Mouse (Mus musculus): ENCODE results near the gene Cnksr1.
"Not testable (repeated sequence)": the region's sequence is repeated elsewhere in the genome, so short reads cannot be mapped to it uniquely, and the experiment has no call there.

Gene Cnksr1

DNA sequence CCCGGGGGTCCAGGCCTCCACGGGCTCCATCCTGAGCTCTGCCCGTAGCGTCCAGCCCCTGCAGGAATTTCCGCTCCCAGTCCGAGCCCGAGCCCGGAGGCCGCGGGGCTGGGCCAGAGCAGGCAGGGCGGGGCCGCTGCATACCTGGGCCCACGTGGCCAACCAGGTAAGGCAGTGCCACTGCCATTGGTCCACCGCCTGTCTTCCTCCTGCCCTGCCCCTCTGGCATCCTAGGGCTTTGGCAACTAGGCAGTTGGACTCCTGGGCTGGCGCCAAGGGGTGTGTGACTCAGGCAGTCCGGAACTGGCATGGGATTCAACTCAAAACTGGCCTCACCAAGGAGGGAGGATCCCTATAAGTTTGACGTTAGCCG, at the start of gene Cnksr1:
TSS of gene Cnksr1 (minus strand) at position 121 of the 373 bp plus-strand sequence.
- peak; percentile 74 to 82 for DNase-seq

DNA sequence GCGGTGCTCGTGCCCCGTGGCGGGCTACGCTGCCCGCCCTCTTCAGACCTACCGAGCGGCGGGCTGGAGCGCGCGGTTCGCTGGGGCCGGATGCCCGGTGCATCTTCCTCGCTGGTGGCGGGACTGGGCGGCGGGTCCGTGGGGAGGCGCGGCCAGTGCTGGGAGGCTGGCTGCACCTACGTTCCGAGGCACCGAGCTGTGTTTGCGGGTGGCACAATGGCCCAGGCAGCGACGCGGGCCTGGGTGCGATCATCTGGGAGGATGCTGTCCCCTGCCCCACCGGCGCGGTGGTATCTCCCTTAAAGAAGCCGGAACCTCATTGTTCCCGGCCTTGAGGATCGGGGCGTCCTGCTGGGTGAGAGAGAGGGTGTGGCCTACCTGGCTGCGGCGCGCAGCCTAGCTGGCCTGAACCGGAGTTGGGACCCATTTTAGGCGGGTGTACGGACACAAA, 49.4 kb upstream of the Cnksr1 start, which contains the start of gene Pdik1l:
TSS of gene Pdik1l (minus strand) at position 321 of the 451 bp plus-strand sequence.
- DNase-seq: peak; percentile 79

DNA sequence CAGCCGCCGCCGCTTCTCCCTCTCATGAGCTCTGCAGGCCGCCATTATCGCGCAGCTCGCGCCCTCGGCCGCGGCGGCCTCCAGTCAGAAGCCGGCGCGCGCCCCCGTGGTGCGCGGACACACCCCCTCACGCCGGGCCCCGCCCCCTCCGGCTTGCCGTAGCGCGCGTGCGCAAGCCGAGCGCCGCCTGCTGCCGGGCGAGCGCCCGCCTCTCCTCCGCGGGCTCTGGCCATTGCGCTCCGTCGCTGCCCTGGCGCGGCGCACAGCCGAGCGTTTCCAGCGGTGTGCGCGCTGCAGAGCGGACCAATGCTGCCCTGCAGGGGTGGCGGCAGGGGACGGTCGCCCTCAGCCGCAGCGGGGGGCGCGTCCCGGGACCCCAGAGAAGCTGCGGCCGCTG, 49.0 kb upstream of the Cnksr1 start:
- DNase-seq: peak; percentile 95 to 98

DNA sequence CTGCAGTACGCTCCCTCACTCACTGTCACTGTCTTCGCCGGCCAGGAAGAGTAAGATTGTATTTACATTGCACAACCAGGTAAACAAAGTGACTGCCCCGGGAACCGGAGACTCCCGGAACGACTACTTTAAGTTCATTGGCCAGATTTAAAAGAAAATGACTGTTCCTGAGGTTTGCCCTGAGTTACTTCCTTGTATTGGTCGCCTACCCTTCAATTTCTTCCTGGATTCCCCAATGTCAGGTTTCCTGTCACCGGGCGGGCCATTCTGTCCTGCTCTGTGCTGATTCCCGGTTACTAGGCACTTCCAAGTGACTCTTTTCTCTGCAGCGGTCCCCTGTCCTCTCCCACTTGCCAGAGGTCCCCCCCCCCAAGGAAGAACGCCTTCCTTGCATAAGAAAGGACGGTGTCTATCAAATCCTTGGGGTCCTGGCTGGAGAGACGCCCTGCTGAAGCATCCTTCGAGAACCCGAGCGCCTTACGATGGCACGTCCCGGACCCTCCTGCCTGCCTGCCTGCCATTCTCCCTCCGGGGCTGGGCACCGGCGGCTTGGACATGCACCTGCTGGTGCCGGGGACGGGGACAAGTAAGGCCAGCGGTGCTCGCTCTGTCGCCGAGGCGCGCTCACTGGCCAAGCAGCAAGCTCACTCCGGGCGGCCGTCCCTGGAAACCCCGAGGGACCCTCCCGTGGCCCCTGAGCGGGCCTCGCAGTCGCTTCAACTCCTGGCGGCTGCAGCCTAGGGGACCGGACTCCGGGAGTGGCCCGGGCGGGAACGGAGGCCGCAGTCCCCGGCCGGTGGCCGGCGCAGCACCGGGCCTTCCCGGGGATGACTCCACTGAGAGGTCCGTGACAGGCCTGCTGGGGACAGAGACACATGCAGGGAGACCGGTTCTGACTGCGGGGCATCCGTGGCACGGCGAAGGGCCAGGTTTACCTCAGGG, 48.3 kb upstream of the Cnksr1 start:
- DNase-seq: no peak

DNA sequence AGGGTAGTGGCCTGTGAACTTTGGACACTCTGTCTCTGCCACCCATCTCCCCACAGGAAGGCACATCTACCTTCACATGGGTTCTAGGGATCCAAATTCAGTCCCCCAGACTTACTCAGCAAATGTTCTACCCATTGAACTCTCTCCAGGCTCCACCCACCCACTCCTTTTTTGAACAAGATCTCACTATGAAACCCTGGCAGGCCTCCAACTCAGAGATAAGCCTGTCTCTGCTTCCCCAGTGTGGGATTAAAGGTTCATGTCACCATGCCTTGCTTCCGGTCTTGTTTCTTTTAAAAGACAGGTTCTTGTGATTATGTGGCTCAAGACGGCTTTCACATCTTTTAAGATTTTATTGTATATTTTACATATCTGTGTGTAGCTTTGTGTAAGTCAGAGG, 46.7 kb upstream of the Cnksr1 start:
- no peak for DNase-seq

DNA sequence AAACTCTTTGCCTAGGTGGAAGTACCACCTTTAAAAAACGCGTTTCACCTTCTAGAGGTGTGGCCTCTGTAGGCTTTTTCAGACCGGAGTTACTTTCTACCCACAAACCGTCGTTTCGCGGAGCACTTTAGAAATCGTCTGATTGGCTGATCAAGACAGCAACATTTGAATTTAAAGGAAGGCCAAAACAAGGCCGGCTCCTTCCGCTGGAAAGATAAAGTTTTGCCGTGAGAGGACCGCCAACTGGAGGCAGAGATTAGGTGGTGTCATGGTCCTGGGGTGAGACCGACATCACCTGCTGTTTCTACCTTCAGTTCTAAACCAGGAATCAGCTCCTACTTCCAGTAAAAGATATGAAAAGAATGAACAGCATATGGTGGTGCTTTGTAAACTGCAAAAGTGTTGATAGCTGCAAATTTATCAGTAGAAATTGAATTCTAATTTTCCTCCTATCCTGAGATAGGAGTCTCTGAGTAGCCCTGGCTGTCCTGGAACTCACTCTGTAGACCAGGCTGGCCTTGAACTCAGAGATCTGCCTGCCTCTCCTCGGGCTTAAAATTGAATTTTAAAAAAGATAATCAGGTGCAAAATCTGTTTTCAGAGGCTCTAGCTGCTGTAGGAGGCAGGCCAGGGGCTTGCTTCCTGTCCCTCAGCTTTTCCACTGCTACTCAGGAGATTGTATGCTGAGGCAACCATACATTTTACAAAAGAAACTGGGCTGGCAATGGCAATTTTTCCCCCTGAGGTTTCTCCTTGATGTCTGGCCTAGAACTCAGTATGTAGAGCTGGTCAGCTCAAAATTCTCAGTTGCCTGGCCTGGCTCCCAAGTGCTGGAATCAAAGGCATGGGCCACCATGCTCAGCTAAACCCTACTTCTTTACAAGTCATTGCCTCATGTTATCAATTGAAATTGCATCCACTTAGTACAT, 35.5 kb upstream of the Cnksr1 start:
- no peak for DNase-seq

DNA sequence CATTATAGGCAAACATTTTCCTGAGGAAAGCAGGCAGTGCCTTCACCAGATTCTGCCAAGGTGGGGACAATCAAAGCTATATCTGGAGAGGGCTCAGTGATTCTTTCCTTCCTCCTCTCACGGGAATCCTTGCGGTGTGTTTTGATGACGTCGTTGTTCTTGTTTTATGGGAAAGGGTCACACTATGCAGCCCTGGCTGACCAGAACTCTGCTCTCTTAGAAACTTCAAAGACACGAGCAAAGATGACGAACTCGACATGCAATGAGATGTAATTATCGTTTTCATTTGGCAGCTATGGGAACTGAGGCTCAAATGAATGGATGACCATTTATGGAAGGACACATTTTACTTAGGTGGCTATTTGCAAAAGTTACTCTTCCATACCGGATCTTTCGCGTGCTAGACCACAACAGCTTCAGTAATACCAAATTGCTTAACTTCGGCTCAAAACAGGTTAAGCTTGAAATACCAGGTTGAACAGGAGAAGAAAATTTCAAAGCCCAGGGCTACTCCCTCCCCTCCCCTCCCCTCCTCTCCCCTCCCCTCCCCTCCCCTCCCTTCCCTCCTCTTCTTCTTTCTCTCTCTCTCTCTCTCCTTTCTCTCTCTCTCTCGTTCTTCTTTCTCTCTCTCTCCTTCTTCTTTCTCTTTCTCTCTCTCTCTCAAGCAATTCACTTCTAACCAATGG, 34.7 kb upstream of the Cnksr1 start:
- no peak for DNase-seq

DNA sequence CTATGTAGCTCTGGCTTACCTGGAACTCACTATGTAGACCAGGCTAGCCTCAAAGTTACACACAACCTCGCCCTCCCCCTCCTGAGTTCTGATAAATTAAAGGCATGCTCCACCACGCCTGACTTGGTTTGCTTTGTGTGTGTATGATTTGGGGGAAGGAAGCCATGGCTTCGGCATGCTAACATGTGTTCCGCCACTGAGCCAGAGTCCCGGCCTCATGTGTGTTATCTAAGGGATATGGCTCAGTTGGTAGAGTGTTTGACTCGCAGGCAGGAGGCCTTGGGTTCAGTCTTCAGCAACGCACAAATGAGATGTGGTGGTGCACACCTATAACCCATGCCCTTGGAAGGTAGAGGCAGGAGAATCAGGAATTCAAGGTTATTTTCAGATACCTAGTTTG, 33.8 kb upstream of the Cnksr1 start:
- no peak for DNase-seq

DNA sequence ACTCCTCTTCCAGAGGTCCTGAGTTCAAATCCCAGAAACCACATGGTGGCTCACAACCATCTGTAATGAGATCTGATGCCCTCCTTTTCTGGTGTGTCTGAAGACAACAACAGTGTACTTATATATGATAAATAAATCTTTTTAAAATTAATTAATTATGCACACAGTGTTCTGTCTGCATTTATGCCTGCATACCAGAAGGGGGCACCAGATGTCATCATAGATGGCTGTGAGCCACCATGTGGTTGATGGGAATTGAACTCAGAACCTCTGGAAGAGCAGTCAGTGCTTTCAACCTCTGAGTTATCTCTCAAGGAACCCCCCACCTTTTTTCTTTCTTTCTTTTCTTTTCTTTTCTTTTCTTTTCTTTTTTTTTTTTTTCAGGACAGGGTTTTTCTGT, 31.4 kb upstream of the Cnksr1 start:
- DNase-seq: not testable (repeated sequence)

DNA sequence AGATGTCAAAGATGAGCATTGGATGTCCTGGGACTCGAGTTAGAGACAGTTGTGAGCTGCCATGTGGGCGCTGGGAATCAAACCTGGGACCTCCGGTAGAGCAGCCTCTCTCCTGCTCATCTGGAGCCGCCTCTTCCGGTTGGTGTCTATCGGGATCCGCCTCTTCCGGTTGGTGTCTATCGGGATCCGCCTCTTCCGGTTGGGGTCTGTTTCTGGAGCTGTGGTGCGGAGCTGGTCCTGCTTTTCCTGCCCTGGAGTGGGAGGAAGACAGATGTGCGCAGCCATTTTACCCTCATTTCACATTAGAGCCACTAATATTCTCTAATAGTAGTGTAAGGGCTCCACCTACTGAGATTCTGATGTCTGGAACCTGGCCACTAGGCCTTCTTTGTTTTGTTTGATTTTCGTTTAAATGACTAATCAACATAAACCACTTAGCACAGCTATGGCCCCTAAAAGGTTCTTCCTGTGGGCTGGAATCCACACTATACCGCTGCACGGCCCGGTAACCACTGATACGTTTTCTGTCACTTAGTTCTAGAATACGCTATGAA, 30.0 kb upstream of the Cnksr1 start:
- DNase-seq: no peak

DNA sequence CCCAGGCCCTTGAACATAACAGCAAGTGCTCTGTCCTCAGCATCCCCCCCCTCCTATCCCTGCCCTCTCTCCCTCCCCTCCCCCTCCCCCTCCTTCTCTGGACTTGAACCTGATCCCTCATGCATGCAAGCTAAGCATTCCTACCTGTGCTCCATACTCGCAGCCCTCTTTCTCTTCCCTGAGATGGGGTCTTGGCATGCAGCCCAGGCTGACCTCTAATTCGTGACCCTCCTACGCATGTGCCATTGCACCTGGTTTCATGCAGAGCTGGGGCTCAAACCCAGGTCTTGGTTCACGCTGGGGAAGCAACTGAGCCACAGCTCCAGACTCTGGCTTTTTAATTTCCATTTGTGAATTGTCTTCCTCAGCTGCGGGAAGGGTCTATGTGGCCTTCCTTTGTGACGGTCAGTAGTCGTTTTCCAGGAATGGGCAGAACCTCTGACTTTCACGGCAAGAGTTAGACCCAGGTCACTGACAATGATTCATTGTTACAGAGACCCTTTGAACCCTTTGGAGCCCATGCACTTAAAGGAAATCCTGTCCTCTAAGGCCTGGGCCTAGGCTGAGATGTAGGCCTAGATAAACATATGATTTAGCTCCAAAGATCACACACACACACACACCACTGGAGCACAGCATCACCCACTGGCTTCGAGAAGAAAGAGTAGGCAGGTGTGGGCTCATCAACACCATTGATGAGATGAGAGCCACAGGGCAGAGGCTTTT, 27.8 kb upstream of the Cnksr1 start:
- no peak for DNase-seq

DNA sequence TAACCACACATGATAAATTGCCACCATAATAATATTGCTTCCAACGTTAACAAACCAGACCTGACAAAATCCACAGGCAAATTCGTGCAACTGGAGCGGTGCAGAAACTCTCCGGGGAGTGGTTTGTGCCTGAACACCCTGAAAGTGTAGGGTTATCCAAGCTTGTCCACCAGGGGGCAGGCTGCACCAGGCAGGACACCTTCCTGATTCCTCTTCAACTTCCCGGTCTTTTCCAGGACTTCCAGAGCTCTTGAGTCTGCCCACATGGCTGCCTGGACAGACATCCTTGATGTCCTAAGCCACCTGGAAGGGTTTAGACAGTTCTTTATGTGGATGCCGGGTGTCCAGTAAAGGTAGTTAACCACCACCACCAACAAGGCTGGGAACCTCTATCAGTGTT, 25.0 kb upstream of the Cnksr1 start:
- peak; percentile 34 to 45 for DNase-seq

DNA sequence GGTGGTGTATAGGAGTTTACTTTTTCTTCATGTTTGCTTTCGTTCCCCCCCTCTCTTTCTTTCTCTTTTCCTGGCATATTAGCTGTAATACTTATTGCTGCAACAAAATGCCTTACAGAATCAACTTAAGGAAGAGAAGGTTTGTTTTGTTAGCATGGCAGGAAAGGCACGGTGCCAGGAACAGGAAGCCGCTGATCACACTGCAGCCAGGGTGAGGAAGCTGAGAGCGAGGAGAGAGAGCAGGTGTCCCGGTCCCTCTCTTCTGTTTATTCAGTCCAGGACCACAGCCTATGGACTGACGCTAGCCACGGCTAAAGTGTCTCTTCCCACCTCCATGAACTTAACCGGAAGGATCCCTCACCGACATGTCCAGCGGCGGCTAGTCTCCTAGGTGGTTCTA, 20.2 kb upstream of the Cnksr1 start:
- no peak for DNase-seq

DNA sequence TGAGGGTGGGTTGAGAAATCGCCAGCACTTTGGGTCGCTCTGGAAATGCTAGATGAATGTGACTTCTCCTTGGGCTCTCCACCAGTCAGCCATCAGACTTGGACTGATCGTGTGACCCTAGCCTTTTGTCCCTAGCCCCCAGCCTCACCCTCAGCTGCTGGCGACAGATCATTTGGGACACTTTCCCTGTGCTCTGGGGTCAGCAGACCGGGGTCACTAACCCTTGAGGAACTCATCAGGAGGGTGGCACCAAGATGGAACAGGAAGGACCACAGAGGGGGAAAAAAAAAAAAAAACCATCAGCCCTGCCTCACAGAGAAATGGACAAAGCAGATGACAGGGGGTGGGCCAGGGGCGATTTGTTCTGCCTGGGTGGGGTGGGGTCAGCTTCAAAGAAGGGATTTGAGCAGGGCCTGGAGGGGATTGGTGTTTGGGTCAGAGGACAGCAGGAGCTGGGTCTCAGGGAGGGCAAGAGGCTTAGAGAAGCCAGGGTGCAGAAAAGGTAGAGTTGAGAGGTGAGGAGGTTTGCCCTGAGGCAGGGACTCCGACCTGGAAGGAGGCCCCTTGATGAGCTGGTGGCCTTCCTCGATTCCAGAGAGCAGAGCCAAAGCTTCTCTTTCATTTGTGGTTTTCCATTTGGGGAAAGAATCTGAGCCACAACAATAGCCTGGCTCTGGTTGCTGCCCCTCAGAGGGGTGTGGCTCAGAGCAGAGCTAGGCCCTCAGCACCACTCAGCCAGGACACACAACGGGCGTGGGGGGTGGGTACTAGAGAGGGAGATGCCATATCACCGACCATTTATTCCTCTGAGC, 19.2 kb upstream of the Cnksr1 start:
- no peak for DNase-seq

DNA sequence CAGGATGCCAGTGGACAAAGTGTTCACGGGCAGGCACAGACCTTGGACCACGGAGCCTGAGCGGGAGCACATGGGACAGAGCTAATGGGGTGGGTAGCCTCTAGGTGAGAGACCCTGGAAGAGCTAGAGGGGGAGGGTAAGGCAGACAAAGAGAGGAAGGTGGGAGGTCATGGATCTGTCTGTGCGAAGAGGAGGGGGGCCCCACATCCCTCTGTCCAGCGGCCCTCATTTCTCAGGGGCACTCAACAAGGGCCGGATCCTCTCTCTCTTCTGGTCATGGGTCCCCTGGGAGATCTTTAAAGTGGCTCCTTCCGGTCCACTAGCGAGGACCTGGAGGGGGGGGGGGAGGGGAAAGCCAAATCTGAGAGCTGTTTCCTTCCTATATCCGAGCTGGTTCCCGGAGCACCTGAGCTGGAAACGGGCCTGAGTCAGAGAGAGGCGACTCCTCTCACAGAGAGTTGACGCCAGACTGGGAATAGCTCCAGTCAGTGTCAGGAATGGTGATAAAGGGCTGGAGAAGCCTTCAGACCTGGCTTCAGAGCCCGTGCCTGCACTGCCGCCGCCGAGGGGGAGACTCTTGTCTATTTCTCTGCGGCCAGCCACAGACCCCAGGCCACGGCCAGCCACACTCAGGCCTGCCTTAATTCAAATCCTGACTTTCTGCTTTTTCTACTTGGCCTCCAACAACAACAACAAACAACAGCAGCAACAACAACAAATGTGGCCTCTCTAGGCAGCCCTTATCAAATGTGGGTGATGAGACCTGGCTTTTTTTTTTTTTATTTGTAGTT, 18.4 kb upstream of the Cnksr1 start:
- DNase-seq: no peak

DNA sequence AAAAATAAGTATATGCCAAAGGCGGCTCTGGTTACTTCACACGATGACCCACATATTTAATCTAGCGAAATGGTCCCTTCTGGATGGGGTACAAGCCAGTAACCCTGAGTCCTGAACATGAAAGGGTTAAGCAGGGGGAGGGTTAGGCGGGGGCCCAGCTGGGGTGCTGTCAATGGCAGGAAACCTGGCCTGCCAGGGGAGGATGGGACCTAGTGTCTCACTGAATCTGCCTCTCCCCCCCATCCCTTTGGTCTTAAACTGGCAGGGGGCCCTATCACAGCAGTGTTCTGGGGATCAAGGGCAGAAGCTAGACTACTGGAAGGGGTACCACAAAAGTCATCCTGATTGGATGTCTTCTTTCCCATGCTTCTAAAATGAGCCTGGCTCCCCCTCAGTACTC, 17.7 kb upstream of the Cnksr1 start:
- DNase-seq: no peak

DNA sequence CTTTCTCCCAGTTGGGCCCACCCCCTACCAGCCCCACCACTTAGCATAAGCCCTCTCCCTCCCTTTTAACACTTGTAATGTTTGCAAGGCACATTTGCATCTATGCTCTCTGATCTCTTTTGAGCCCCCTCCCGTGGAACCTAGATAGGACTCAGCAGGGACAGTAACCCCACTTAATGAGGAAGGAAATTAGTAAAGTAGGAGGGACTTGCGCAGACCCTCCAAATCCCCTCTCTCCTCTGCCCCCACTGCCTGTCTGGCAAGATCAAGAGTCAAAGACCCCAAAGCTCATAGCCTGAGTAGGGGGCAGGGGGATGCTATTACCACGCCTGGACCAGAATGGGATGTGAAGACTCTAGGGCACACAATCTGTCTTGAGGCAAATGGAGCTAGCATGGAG, 16.6 kb upstream of the Cnksr1 start:
- no peak for DNase-seq

DNA sequence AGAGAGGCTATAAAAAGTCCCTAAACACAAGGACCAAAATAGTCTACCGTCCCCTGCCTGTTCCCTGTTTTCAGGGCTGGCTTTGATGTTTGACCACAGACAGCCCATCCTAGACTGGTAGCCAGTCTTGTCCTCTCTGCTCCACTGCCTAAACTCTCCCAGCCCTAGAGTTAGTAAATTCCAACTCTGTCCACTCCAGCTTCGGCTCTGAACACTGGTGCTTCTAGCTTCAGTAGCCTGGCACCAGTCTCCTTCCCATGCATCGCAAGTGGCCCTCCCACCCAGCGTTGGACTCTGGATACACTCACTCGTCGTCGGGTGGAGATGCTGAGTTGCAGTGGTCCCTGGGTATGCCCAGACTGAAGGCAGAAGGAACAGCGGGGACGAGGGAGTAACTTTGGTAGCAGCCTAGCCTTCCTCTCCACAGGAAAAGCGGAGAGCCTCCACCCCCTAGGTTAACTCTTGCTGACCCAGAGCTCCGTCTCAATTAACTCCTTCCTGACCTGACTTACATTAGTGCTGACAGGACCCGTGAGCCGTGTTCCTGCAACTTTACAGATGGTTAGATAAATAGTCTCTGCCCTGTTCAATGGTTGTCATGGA, 15.6 kb upstream of the Cnksr1 start, which contains the start of gene Grrp1:
TSS of gene Grrp1 (minus strand) at position 385 of the 603 bp plus-strand sequence.
- DNase-seq: no peak

DNA sequence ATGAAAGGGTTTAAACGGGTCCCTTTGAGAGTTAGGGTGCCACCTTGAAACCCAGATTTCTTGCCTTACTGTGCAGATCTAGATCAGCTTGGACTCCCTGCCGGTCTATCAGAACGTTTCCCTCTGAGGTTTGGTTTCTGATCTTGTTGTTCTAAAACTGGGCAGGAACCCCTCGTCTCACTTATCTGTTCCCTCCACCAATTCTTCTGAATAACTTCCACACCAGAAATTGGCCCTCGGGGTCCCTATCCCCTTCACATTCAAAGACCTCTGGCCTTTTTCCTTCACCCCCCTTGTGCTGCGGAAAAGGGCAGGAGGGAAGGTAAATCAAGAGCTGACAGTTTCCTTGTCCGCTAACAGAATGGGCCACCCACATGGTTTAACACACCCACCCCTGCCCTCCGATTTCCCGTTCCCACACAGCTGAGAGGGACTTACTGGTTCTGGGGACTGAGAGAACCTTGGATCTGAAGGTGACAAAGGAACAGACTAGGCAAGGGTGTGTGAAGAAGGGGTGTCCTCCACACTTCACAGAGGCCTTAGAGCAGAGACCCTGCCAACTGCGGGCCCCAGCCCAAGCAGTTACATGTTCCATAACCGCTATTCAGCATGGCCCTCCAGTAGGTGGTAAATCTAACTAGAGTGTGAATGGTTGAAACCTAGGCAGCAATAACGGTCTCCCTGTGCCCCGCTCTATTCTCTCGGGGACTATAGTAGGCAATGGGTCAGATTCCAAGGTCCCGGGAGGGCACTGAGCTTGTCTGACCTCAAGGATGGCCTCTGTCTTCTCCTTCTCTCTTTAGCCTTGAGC, 14.9 kb upstream of the Cnksr1 start:
- no peak for DNase-seq

Data from cerebellum, postnatal 36 days (tissue).